9 mouse cellular contexts compared by ENCODE assay signal in genomic region chr4:131833971-131834609, GRCm38 (mm10). TPM values are rescaled to one million over a fixed set of nuclear protein-coding genes. Genes with fewer than 3 reads are reported as not detected.
DNase-seq lines count a peak whose midpoint lies in the region; ATAC-seq and TF ChIP-seq lines count a peak whose summit lies in the region.
"Had no signal": no experiment of that assay in that cellular context is flagged by ENCODE, and none has a peak within 500 bp of the region (broad histone marks: within the 10 kb centered on the region; RNA-seq: fewer than 3 reads in every experiment).

No protein-coding gene starts in this region.

- peak; percentile 10 for TF ChIP-seq RAD21 in CH12.LX (IDR thresholded peaks at IDR 0.05; ENCODE audit: low read depth, low read length)

- peaks cover 7% of the 10 kb centered on the region; the same call in 1 of the 2 replicates for H3K4me1 ChIP-seq in hindbrain, embryonic 14.5 days (replicated peaks; ENCODE audit: control insufficient read depth, insufficient read depth, low read length)
- H3K4me1 ChIP-seq in hindbrain, embryonic 16.5 days (ENCODE audit: control insufficient read depth, insufficient read depth, low read depth, low read length): peaks cover 18% of the 10 kb centered on the region
- H3K4me1 ChIP-seq in CH12.LX (ENCODE audit: control insufficient read depth in 1 of 2, insufficient read depth in 2 of 2): peaks cover 10 to 11% of the 10 kb centered on the region in 2 experiments
- peaks cover 92% of the 10 kb centered on the region for H3K4me1 ChIP-seq in G1E (ENCODE audit: insufficient read depth, low read depth, low read length)

- H3K79me2 ChIP-seq in CH12.LX (replicated peaks; ENCODE audit: control insufficient read depth, extremely low read depth, insufficient read depth, poor library complexity, severe bottlenecking): no peaks in the 10 kb centered on the region

- TF ChIP-seq EP300 in CH12.LX (IDR thresholded peaks at IDR 0.05; ENCODE audit: low read length): no peak

- H3K27me3 ChIP-seq in hindbrain, embryonic 14.5 days (ENCODE audit: control insufficient read depth, insufficient read depth, low read length): peaks cover 34% of the 10 kb centered on the region
- H3K27me3 ChIP-seq in hindbrain, embryonic 16.5 days (replicated peaks; ENCODE audit: control insufficient read depth, insufficient read depth, low read length): no peaks in the 10 kb centered on the region; the same call in none of the 2 replicates
- H3K27me3 ChIP-seq in CH12.LX (replicated peaks) (peaks cover 99% of the 10 kb centered on the region), G1E (ENCODE audit: insufficient read depth, low read length) (no peaks in the 10 kb centered on the region)

- H3K9me3 ChIP-seq in hindbrain, embryonic 14.5 days (ENCODE audit: control insufficient read depth, low read length): no peaks in the 10 kb centered on the region
- H3K9me3 ChIP-seq in hindbrain, embryonic 16.5 days (ENCODE audit: control insufficient read depth, low read length): no peaks in the 10 kb centered on the region
- H3K9me3 ChIP-seq in CH12.LX (replicated peaks; ENCODE audit: low read length) (peaks cover 3% of the 10 kb centered on the region), G1E (replicated peaks) (no peaks in the 10 kb centered on the region)
- H3K9me3 ChIP-seq: hindbrain, embryonic 15.5 days; neural tube, embryonic 13.5 days had no signal

- dilution Hi-C loops in CH12.LX (cut with MboI; ENCODE audit: extremely low pct_ligation_motif_present, extremely low pct_unique_long_range_greater_than_20kb, low sequenced_read_pairs): no loop called here

- TF ChIP-seq CTCF in CH12.LX (conservative IDR thresholded peaks at IDR 0.05 in 1 of 2, IDR thresholded peaks at IDR 0.05 in 1 of 2; ENCODE audit: low read depth in 2 of 2, low read length in 2 of 2): peak in 1 of 2 experiments; percentile 30; a peak in 1 of 4 replicates
- TF ChIP-seq CTCF in G1E (IDR thresholded peaks at IDR 0.05; ENCODE audit: low read depth, low read length): no peak

- H3K9ac ChIP-seq in hindbrain, embryonic 14.5 days: no peak overlapping the region
- H3K9ac ChIP-seq in hindbrain, embryonic 16.5 days (ENCODE audit: low read depth, low read length): no peak overlapping the region
- no peak overlapping the region for H3K9ac ChIP-seq in CH12.LX (ENCODE audit: insufficient read depth, low read depth)
- H3K9ac ChIP-seq: hindbrain, embryonic 15.5 days; neural tube, embryonic 13.5 days had no signal

- no peak overlapping the region for H3K4me3 ChIP-seq in hindbrain, embryonic 14.5 days (replicated peaks; ENCODE audit: low read length)
- no peak overlapping the region for H3K4me3 ChIP-seq in hindbrain, embryonic 16.5 days (ENCODE audit: low read length)
- H3K4me3 ChIP-seq in CH12.LX (replicated peaks in 1 of 3; ENCODE audit: low read depth in 2 of 3, low read length in 2 of 3, poor library complexity in 1 of 3) (no peak overlapping the region), G1E (ENCODE audit: low read depth, low read length) (peak overlapping the region; percentile 65)
- H3K4me3 ChIP-seq: hindbrain, embryonic 15.5 days; neural tube, embryonic 13.5 days had no signal

- TF ChIP-seq POLR2A in CH12.LX (IDR thresholded peaks at IDR 0.05; ENCODE audit: low read depth, low read length): no peak

- no peak overlapping the region for H3K4me2 ChIP-seq in hindbrain, embryonic 14.5 days (replicated peaks)
- no peak overlapping the region for H3K4me2 ChIP-seq in hindbrain, embryonic 16.5 days (ENCODE audit: low read length)
- no peak overlapping the region for H3K4me2 ChIP-seq in CH12.LX (ENCODE audit: insufficient read depth, low read depth, poor library complexity, severe bottlenecking)
- H3K4me2 ChIP-seq: hindbrain, embryonic 15.5 days; neural tube, embryonic 13.5 days had no signal

- in situ Hi-C loops in CH12.LX (cut with MboI; ENCODE audit: low pct_ligation_motif_present, low pct_unique_long_range_greater_than_20kb, low sequenced_read_pairs): loop anchor here (5.0 to 10.0 kb wide), 2 partner anchors 57 to 579 kb away; no protein-coding TSS in a partner anchor

- no peaks in the 10 kb centered on the region for H3K36me3 ChIP-seq in hindbrain, embryonic 14.5 days (replicated peaks; ENCODE audit: control insufficient read depth, insufficient read depth)
- no peaks in the 10 kb centered on the region for H3K36me3 ChIP-seq in hindbrain, embryonic 16.5 days (ENCODE audit: control insufficient read depth, insufficient read depth, low read length)
- H3K36me3 ChIP-seq in CH12.LX (replicated peaks in 1 of 2; ENCODE audit: control insufficient read depth in 1 of 2, insufficient read depth in 1 of 2, low read length in 1 of 2) (no peaks in the 10 kb centered on the region), G1E (replicated peaks) (peaks cover 32% of the 10 kb centered on the region)
- H3K36me3 ChIP-seq: hindbrain, embryonic 15.5 days; neural tube, embryonic 13.5 days had no signal

- WGBS in hindbrain, embryonic 14.5 days: 33% methylated on average over 9 of the region's 9 CpGs
- 25% methylated on average over 9 of the region's 9 CpGs for WGBS in hindbrain, embryonic 16.5 days

- H3K27ac ChIP-seq in hindbrain, embryonic 14.5 days: no peak overlapping the region
- H3K27ac ChIP-seq in hindbrain, embryonic 16.5 days (ENCODE audit: low read depth, low read length): no peak overlapping the region
- H3K27ac ChIP-seq in CH12.LX (ENCODE audit: insufficient read depth, low read depth): no peak overlapping the region
- H3K27ac ChIP-seq: hindbrain, embryonic 15.5 days; neural tube, embryonic 13.5 days had no signal

- peak; percentile 70 for DNase-seq in hindbrain, embryonic 14.5 days (ENCODE audit: low spot score)
- no peak for DNase-seq in CH12.LX (ENCODE audit: extremely low read depth)
- DNase-seq in G1E (ENCODE audit: low spot score): peak; percentile 88
- peak; percentile 74 to 82 for DNase-seq in kidney, postnatal 25 days
- DNase-seq in natural killer cell, adult 2 months (ENCODE audit: low spot score in 2 of 2): no peak

- no peak for ATAC-seq in hindbrain, embryonic 14.5 days (ENCODE audit: low FRiP score)
- ATAC-seq in hindbrain, embryonic 16.5 days: no peak
- ATAC-seq in G1E (ENCODE audit: extremely low read depth, insufficient number of reproducible peaks, low FRiP score, poor library complexity, severe bottlenecking): peak; percentile 55
- ATAC-seq in frontal cortex, adult (ENCODE audit: low TSS enrichment): no peak

TF ChIP-seq in CH12.LX, 34 proteins besides CTCF, POLR2A, EP300 and RAD21:
- TF ChIP-seq CHD1 (IDR thresholded peaks at IDR 0.05; ENCODE audit: low read depth, low read length): no peak

RNA-seq across cellular contexts. Expression of gene Ptpru, which starts 4.0 kb away (rescaled TPM):
- 19.8 and 20.0 TPM in 2 replicates for polyA plus RNA-seq in hindbrain, embryonic 14.5 days (2014; fragmentation: Nextera tagmentation; extraction: Ambion mirVana)
- polyA plus RNA-seq in hindbrain, embryonic 16.5 days (2015; fragmentation: Nextera tagmentation; extraction: Ambion mirVana): 25.0 and 25.2 TPM in 2 replicates
- total RNA-seq in CH12.LX (2012; rRNA removed) (0.08 and 0.38 TPM in 2 replicates), CH12.LX (2014; rRNA removed) (not detected in 2 replicates), G1E (2014; fragmentation: Nextera tagmentation) (41.8 and 44.4 TPM in 2 replicates), G1E (2017) (5.5 and 7.3 TPM in 2 replicates)
- polyA plus RNA-seq in CH12.LX (2012; ENCODE audit: insufficient read length, low read depth) (not detected in 2 replicates), G1E (2012) (53.1 and 54.0 TPM in 2 replicates)

RNA-seq across cellular contexts. Expression of gene Mecr, which starts 9.2 kb away (rescaled TPM):
- polyA plus RNA-seq in hindbrain, embryonic 14.5 days (2014; fragmentation: Nextera tagmentation; extraction: Ambion mirVana): 29.2 and 32.6 TPM in 2 replicates
- 36.3 and 41.1 TPM in 2 replicates for polyA plus RNA-seq in hindbrain, embryonic 16.5 days (2015; fragmentation: Nextera tagmentation; extraction: Ambion mirVana)
- total RNA-seq in CH12.LX (2012; rRNA removed): 42.8 and 43.0 TPM in 2 replicates
- total RNA-seq in CH12.LX (2014; rRNA removed): 54.6 and 56.4 TPM in 2 replicates
- polyA plus RNA-seq in CH12.LX (2012; ENCODE audit: insufficient read length, low read depth): 77.1 and 77.3 TPM in 2 replicates
- 29.3 and 50.6 TPM in 2 replicates for total RNA-seq in G1E (2014; fragmentation: Nextera tagmentation)
- 38.0 and 40.0 TPM in 2 replicates for total RNA-seq in G1E (2017)
- 31.3 and 32.3 TPM in 2 replicates for polyA plus RNA-seq in G1E (2012)

RNA-seq across cellular contexts. Expression of gene Srsf4, which starts 39.3 kb away (rescaled TPM):
- 87.0 and 94.2 TPM in 2 replicates for polyA plus RNA-seq in hindbrain, embryonic 14.5 days (2014; fragmentation: Nextera tagmentation; extraction: Ambion mirVana)
- 86.6 and 94.4 TPM in 2 replicates for polyA plus RNA-seq in hindbrain, embryonic 16.5 days (2015; fragmentation: Nextera tagmentation; extraction: Ambion mirVana)
- total RNA-seq in CH12.LX (2012; rRNA removed) (47.2 and 54.4 TPM in 2 replicates), CH12.LX (2014; rRNA removed) (13.7 and 14.5 TPM in 2 replicates), G1E (2014; fragmentation: Nextera tagmentation) (44.8 and 53.1 TPM in 2 replicates), G1E (2017) (33.9 and 60.3 TPM in 2 replicates)
- polyA plus RNA-seq in CH12.LX (2012; ENCODE audit: insufficient read length, low read depth) (101 and 105 TPM in 2 replicates), G1E (2012) (153 and 156 TPM in 2 replicates)

Comparison
In these comparisons a context has a peak if more than half of its experiments do, and no peak if none do; other contexts are left out.
1. DNase-seq: peak in hindbrain, embryonic 14.5 days (single experiment), G1E (single experiment) and kidney, postnatal 25 days (2 of 2); none in CH12.LX (single experiment) and natural killer cell, adult 2 months (0 of 2).
2. RNA of gene Ptpru, which starts 4.0 kb away (polyA plus RNA-seq): 53.1 to 54.0 TPM in G1E, 25.0 to 25.2 TPM in hindbrain, embryonic 16.5 days and 19.8 to 20.0 TPM in hindbrain, embryonic 14.5 days; not detected in CH12.LX; every median in the first group is over 10 times any median in the second.